Mouse (Mus musculus): Measurements from ENCODE around the gene Olfr313.
"Not testable (repeated sequence)": the region's sequence is repeated elsewhere in the genome, so short reads cannot be mapped to it uniquely, and the experiment has no call there.

Olfr313 gene

DNA sequence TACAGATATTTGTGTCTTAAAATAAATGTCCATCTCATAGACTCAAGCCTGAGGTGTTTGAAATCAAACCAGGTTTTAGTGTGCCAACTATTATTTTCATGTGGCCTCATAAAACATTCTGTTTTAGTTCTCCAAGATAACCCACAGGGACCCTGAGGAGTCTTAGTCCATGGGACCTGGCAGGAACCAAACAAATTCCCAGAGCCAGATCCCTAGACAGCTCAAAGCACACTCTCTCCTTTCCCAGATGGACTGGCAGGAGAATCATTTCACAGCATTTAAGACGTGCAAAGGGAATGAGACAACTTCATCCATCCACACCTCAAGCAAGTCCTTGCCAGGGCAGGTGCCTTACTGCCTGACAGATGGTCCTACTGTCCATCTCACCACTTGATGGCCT is at the start of gene Olfr313:
Gene Olfr313, plus strand, starts transcription at position 301 of the 400 bp plus-strand sequence.
- in situ Hi-C loops (cut with MboI, MseI), result not testable (repeated sequence)

DNA sequence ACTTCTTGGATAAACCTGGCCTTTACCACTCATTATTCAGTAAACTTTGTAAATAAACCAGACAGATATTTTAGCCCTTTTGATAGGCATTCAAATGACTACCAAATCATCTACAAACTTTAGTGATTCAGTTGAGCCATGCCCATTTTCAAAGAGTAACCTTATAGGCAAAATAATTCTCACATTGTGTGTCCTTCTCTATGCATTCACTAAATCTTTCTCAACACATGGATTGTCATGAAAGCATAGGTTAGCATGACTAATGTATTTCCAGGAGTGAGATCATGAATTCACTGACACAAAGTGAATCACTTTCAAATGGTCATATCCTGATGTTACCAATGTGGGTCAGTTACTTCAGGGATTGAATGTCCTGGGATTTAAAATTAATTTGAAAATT is 41.9 kb upstream of the Olfr313 start, which contains the start of gene Olfr315:
Gene Olfr315, plus strand, starts transcription at position 301 of the 400 bp plus-strand sequence.
- in situ Hi-C loops (cut with MboI, MseI), result no loop called here

DNA sequence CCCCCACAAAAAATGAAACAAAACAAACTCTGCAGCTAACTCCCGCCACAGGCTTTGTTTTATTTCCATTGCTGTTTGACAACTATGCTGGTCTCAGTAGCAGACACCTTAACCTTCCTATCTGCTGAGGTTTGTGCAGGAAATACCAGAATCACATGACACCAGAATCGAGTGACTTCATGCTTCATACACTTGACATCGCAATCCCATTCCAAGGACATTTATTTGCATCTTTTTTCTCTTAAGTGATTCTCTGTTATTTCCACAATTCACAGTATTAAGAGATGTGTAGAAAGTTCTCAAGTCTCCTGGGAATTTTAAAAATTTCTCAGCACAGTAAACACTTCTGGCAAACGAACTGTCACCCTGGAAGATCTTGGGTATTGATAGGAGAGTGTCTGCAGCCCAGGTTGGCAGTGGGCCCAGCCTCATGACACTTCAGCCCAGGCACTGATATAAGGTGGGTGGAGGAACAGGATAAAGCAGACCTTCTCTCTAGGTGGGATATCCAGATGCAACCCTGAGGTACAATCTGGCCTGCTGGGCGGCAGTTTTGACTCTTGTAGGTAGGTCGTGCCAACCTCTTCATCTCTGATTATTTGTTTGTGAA is 32.2 kb upstream of the Olfr313 start, which contains the start of gene Olfr314:
Gene Olfr314, plus strand, starts transcription at position 473 of the 610 bp plus-strand sequence.
- in situ Hi-C loops (cut with MboI, MseI), result no loop called here

DNA sequence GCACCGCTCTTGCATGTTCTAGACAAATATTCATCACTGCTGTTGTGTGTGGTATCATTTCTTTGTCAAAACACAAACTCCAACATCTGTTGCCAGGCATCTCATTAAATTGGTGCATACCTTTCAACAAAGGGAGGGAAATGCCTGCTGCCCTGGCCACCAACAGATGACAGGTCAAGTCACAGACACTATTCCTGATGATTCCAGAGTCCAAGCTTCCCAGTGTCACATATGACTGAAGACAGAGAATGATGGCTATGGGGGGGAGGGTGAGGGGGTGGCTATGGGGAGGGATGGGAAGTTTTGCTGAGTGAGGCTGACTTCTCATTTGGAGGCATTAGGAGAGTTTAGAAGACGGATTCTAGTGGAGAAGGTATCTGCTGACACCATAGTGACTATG is 30.6 kb upstream of the Olfr313 start:
- in situ Hi-C loops (cut with MboI, MseI), result no loop called here

DNA sequence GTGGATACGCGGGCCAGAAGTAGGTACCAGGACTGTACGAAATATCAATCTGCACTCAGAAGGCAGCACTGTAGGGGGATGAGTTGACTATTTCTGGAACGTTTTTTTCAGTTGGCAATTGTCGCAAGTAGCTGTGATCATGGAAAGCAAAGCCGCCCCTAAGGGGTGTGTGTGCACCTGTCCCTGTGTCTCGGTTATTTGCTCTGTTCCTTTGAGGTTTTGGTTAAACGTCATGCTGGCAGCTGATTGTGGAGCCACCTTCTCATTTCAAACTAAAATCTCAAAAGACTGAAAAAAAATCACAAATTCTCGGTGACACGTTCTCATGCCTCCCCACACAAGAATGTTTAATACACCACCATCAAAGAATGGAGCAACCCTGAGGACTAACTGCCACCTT is 27.1 kb upstream of the Olfr313 start:
- in situ Hi-C loops (cut with MboI, MseI), result no loop called here

DNA sequence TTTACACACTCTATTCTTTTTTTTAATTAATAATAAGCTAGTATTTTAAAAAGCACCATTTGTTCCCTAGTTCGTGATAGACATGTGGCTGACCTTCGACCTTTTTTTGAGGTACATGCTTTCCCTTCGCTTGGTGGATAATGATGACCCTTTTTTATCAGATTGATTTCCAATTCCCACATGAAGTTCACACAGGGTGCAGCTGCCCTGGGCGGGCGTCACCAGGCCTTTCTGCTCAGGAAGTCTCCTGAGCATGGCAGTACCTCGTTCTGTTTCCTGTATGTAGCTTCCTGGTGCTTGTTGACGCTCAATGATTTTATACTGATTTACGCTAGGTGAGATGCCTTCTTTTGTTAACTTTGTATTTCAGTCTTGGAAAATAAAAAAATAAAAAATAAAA is 26.5 kb upstream of the Olfr313 start:
- in situ Hi-C loops (cut with MboI, MseI), result no loop called here

DNA sequence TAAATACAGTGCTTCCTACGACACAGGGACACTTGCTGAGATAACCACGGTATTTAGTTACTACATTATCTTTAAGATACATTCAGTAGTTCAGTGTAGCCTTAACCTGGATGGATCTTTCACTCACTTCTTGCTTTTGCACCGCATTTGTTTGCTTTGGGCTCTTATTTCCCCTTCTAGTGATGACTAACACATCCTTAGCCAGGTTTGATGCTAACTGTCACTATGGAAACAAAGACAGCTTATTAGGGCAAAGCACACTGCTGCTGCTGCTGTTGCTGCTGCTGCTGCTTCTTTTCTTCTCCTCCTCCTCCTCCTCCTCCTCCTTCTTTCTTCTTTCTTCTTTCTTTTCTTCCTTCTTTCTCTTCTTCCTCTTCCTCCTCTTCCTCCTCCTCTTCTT is 25.3 kb upstream of the Olfr313 start:
- in situ Hi-C loops (cut with MboI, MseI), result no loop called here

DNA sequence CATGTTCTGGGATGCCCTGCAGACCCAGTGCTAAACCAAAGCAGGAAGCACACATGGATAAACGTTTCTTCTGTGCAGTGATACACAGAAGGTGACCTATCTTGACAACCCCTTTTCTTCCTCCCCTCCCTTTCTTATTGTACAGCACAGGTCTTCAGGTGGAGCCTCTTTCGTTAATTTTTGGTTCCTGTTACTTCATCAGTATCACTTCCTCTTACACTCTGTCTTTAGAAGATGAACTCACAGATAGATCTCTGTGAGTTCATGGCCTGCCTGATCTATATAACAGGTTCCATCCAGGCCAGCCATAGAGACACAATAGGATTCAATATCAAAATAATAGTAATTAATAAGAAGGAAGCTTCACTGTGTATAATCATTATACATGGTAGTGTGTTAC is 24.7 kb upstream of the Olfr313 start:
- in situ Hi-C loops (cut with MboI, MseI), result no loop called here

DNA sequence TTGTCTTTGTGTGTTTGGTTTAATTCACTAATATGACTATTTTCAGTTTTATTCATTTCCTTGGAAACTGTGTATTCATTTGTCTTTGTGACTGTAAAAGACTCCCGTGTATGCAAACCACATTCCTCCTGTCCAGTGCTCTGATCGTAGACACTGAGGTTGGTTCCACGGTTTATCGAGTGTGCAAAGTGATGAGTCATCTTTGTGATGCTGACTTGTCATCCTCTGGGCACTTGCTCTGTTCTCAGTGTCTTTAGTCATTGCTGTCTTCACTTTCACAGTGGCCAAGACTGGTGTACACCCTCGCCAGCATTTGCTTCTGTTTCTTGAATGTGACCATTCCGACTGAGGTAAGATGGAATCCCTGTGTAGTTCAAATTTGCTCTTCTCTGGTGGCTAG is 24.2 kb upstream of the Olfr313 start:
- in situ Hi-C loops (cut with MboI, MseI), result no loop called here

DNA sequence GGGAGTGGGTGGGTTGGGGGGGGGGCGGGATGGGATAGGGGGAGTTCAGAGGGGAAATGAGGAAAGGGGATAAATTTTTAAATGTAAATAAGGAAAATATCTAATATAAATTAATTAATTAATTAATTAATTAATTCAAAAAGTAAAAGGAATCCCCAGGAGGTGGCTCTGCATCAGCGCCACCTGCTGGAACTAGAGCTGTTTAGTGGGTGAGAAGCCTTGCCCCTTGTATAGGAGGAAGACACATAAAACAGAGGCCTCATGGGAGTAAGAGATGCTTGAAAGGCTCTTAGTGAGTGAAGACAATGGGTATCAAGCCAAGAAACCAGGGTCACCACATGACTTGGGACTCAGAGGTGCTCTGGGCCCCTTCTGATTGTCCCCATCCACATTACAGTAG is 18.9 kb upstream of the Olfr313 start:
- in situ Hi-C loops (cut with MboI, MseI), result no loop called here

DNA sequence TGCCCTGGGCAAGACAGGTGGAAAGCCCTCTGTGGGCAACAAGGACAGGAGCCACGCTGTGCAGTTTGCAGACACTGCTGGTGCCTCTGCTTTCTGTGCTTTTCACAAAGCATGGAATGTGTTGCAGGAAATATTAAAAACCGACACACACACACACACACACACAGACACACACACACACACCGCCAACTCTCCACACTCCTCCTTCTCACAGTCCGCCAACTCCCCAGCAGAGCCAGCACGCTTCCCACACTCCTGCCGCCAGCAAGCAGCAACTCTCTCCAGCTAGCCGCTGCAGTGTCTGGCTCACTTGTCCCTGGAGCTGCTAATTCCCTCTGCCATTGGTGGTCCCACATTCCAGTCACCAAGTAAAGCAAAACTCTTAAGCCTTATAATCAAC is 17.9 kb upstream of the Olfr313 start:
- in situ Hi-C loops (cut with MboI, MseI), result no loop called here

DNA sequence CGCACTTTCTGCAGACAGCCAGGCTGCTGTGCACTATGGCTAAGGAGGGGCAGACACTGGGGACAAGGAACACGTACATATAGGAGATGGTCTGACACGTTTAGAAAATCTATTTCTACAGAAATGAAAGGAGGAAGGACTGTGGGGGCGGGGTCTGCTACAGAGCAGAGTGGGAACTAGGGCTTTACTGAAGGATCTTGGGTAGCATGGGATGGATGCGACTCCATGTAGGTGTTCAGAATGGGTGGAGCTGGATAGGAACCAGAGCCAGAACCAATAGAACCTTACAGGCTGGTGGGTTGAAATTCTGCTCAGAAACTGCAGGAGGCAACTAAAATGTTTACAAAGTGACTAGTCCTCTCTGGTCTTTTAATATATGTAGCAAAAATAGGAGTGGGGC is 15.1 kb upstream of the Olfr313 start:
- in situ Hi-C loops (cut with MboI, MseI), result no loop called here

DNA sequence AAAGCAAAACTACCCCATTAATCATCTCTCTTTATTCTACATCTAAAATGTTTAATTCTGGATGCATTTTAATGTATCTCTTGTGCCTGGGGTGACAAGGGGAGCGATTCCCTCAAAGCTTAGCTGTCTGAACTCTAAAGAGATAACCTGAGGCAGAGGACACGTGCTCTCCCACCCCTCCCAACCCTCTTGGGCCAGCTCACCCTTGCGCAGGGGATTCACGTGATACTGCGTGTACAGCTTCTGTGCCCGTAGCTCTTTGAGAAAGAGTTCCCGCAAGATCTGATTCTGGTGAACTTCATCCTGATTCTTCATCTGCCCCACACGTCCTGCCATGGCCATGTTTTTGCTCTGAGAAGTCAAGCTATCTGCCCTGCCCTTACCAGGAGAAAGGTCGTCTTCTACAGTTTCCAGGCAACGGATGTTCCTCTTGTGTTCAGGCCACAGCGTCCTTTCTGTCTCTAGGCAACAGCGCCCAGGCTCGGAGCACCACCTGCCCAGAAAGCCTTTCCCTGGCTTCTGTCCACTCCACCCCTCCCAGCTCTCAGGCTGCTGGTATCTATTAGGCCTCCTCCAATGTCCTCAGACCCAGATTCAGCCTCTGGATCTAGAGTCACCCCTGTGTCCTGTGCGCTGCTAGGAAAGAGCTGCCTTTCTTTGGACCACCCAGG is 13.1 kb upstream of the Olfr313 start, which contains the start of gene Fam183b:
Gene Fam183b, minus strand, starts transcription at position 403 of the 671 bp plus-strand sequence.
- in situ Hi-C loops (cut with MboI, MseI), result no loop called here

DNA sequence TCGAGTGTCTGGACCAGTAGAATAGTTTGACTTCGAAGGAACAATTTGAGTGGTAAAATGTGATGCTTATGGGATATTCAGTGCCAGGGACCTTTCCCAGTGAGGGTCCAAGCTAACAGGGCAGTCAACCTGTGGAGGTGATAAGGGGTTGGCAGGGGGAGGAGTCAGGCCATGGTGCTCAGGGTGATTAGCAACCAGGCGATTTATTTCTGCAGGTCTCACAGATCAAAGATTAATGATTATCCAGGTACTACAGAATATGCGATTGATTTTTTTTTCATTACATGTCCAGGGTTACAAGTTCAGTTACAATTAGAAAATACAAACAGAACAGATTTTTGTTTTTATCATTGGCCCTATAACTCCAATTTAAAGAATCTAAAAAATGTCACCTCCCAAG is 10.9 kb upstream of the Olfr313 start:
- in situ Hi-C loops (cut with MboI, MseI), result no loop called here

DNA sequence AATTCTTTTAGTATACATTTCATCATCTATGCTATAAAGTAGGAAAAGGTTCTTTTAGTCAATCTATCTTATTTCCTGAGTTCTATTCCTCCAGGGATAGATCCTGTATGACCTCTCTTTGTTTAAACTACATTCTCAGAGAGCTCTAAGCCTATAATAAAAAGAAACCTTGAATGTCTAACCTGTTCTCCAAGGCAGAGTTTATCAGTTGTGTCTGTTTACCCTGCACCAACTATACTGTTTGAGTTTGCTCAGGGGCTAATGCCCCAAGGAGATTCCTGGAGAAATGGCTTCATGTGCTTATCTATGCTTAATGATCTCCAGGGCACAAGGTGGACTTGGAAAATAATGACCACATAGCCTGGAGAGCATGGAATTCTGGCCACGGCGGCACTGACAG is 10.4 kb upstream of the Olfr313 start:
- in situ Hi-C loops (cut with MboI, MseI), result no loop called here

DNA sequence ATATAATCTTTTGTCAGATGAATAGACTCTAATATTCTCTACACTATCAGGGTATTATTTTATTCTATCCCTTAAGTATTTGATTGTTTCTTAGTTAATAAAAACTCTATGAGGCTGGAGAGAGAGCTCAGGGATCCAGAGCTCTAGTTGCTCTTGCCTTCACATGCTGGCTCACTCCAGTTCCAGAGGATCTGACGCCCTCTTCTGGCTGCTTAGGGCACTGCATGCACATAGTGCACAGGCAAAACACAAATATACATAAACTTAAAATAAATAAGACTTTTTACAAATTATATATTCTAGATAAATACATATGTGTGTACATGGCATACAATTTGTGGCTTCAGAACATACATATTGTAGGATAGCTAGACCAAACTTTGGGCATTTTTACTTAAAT is 2.8 kb upstream of the Olfr313 start:
- in situ Hi-C loops (cut with MboI, MseI), result no loop called here

DNA sequence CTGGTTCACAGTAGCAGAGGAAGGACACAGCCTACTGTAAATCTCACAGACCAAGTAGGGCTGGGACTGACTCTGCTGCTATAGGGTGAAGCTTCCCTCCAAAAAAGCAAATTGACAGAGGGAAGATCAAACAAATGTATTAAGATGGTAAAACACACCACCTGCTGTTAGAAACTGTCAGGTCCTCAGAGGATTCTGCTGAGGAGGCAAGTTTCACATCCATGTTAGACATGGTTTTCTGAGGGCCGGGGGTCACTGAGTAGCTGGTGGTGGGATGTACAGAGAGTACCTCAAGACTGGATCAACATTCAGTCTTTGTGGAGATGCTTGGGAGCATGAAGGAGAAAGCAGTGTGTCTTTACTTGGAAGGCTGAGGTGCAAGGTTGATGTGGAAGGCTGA is 876 bp downstream of the Olfr313 start:
- in situ Hi-C loops (cut with MboI, MseI), result no loop called here

DNA sequence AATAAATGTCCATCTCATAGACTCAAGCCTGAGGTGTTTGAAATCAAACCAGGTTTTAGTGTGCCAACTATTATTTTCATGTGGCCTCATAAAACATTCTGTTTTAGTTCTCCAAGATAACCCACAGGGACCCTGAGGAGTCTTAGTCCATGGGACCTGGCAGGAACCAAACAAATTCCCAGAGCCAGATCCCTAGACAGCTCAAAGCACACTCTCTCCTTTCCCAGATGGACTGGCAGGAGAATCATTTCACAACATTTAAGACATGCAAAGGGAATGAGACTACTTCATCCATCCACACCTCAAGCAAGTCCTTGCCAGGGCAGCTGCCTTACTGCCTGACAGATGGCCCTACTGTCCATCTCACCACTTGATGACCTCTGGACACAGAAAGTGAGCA is 14.1 kb downstream of the Olfr313 start, which contains the start of gene Olfr312:
Gene Olfr312, plus strand, starts transcription at position 301 of the 400 bp plus-strand sequence.
- in situ Hi-C loops (cut with MboI, MseI), result not testable (repeated sequence)

DNA sequence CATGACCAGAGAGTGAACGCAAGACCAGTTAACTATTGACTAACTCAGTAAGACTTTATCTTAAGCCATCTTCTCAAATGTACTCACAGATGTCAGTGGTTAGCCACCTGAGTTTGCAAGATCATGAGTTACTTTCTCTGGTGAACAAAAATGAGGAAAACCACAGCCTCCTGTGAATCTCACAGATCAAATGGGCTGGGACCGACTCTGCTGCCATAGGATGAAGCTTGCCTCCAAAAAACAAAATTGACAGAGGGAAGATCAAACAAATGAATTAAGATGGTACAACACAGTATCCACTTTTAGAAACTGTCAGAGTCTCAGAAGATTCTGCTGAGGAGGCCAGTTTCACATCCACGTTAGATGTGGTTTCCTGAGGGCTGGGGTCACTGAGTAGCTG is 15.0 kb downstream of the Olfr313 start:
- in situ Hi-C loops (cut with MboI, MseI), result no loop called here

DNA sequence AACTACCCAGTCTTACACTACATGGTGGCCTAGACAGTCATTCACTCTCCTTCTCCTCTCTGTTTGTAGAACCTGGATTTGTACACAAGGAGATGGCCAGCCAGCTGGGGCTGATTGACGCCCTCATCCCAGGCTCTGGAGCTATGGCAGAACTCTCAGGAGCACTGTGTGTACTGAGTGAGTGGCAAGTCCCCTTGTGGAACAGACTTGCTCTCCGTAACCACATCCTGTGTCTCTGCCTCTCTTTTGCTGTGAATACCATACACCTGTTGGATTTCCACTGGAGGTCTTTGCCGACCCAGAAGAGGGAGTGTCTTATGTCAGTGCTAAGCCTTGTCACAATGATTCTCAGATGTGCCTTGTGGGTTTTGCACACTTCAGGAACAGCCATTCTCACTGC is 17.7 kb downstream of the Olfr313 start:
- in situ Hi-C loops (cut with MboI, MseI), result not testable (repeated sequence)

DNA sequence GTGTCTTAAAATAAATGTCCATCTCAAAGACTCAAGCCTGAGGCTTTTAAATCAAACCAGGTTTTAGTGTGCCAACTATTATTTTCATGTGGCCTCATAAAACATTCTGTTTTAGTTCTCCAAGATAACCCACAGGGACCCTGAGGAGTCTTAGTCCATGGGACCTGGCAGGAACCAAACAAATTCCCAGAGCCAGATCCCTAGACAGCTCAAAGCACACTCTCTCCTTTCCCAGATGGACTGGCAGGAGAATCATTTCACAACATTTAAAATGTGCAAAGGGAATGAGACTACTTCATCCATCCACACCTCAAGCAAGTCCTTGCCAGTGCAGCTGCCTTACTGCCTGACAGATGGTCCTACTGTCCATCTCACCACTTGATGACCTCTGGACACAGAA is 24.2 kb downstream of the Olfr313 start, which contains the start of gene Olfr311:
Gene Olfr311, plus strand, starts transcription at position 301 of the 400 bp plus-strand sequence.
- in situ Hi-C loops (cut with MboI, MseI), result not testable (repeated sequence)

DNA sequence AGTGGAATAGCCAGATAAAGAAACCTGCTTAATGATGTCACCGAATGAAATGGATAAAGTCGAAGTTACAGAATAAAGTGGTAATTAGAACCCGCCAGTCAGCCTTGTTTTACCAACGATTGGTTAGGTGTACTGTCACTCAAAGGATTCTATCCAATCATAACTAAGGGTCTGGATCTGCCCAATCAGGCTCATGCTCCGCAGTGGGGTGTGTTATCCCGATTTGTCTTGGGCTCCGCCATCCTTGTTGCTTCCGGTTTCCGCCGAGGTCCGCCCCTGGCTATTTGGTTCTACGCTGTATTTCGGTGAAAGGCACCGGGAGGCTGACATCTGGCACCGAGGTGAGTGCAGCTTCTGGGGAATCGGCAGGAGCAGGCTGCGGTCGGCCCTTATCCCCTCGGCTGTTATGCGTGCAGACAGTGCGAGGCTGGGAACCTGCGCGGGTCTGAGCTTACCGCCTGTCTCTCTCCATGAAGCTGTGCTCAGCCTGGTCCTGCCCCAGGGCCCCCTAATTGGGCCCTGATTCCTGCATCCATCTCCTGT is 32.2 kb downstream of the Olfr313 start, which contains the start of gene Gm12258:
Gene Gm12258, plus strand, starts transcription at position 240 of the 543 bp plus-strand sequence.
- in situ Hi-C loops (cut with MboI, MseI), result no loop called here

DNA sequence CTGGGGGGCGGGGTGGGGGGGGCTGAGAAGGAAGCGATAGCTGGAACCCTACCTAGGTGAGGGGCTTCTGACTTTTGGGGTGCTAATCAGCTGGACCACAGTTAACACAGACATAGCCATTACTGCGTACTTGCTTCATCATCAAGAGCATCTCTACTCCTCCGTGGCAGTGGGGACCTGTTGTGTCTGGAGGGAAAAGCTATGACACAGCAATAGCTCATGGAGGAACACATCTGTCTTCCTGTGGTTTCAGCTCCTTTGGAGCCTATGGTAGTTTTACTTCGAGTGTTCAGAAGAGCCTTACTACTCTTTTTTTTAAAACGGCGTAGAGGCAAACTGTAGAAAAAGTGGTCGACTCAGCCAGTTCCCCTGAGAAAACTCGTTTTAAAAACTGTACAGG is 32.8 kb downstream of the Olfr313 start:
- in situ Hi-C loops (cut with MboI, MseI), result no loop called here

All from T-helper 2 cell (primary cell).